In genomic region chr5:35531586-35531985, GRCm38 (mm10) we compare ENCODE assay signal across 7 mouse cellular contexts. TPM values are rescaled to one million over a fixed set of nuclear protein-coding genes. Genes with fewer than 3 reads are reported as not detected.
DNase-seq lines count a peak whose midpoint lies in the region; ATAC-seq and TF ChIP-seq lines count a peak whose summit lies in the region.

No protein-coding gene starts in this region.

- DNase-seq in ovary, postnatal 36 days (ENCODE audit: low spot score) = peak; percentile 53
- DNase-seq in ovary, adult 18-20 months (ENCODE audit: low spot score) = no peak
- peak; percentile 63 for DNase-seq in embryo, embryonic 10.5 days (ENCODE audit: low spot score)
- peak; percentile 63 for DNase-seq in limb, embryonic 14.5 days (ENCODE audit: low spot score)
- DNase-seq in stomach, postnatal 0 days (ENCODE audit: low spot score) = peak; percentile 78
- no peak for DNase-seq in frontal cortex, adult 2 months (ENCODE audit: extremely low spot score in 1 of 2, low spot score in 1 of 2)
- no peak for DNase-seq in layer of hippocampus, adult 8-10 months (ENCODE audit: low spot score in 2 of 2)

- no peak overlapping the region for H3K4me2 ChIP-seq in limb, embryonic 14.5 days (replicated peaks; ENCODE audit: low read depth, low read length, severe bottlenecking)
- no peak overlapping the region for H3K4me2 ChIP-seq in stomach, postnatal 0 days (replicated peaks; ENCODE audit: low read depth)

- H3K9me3 ChIP-seq in limb, embryonic 14.5 days (ENCODE audit: control insufficient read depth, low read length) = no peaks in the 10 kb centered on the region
- H3K9me3 ChIP-seq in stomach, postnatal 0 days (ENCODE audit: control insufficient read depth, low read length) = no peaks in the 10 kb centered on the region

- H3K27me3 ChIP-seq in limb, embryonic 14.5 days (ENCODE audit: control insufficient read depth, insufficient read depth, low read length) = no peaks in the 10 kb centered on the region
- H3K27me3 ChIP-seq in stomach, postnatal 0 days (ENCODE audit: control insufficient read depth, insufficient read depth, low read length) = no peaks in the 10 kb centered on the region

- H3K9ac ChIP-seq in limb, embryonic 14.5 days (ENCODE audit: low read depth, low read length, severe bottlenecking) = no peak overlapping the region
- no peak overlapping the region for H3K9ac ChIP-seq in stomach, postnatal 0 days (ENCODE audit: low read length)

- H3K27ac ChIP-seq in limb, embryonic 14.5 days (replicated peaks; ENCODE audit: low read depth, low read length) = no peak overlapping the region
- H3K27ac ChIP-seq in stomach, postnatal 0 days (replicated peaks) = no peak overlapping the region

- H3K36me3 ChIP-seq in limb, embryonic 14.5 days (ENCODE audit: control insufficient read depth, insufficient read depth, low read length) = no peaks in the 10 kb centered on the region
- H3K36me3 ChIP-seq in stomach, postnatal 0 days (ENCODE audit: control insufficient read depth, insufficient read depth, low read length) = no peaks in the 10 kb centered on the region

- no peak for TF ChIP-seq EP300 in stomach, postnatal 0 days (optimal IDR thresholded peaks at IDR 0.05)

- no peak for TF ChIP-seq POLR2A in limb, embryonic 14.5 days (IDR thresholded peaks at IDR 0.05; ENCODE audit: borderline replicate concordance, extremely low read depth, insufficient read depth, insufficient read length)

- H3K4me3 ChIP-seq in limb, embryonic 14.5 days (replicated peaks; ENCODE audit: low read length) = no peak overlapping the region
- no peak overlapping the region for H3K4me3 ChIP-seq in stomach, postnatal 0 days (ENCODE audit: low read depth, low read length)

- WGBS in limb, embryonic 14.5 days = 9% methylated on average over 10 of the region's 10 CpGs
- WGBS in stomach, postnatal 0 days = 11% methylated on average over 10 of the region's 10 CpGs

- ATAC-seq in limb, embryonic 14.5 days (ENCODE audit: low FRiP score, low read depth) = peak; percentile 44; the same call in 1 of the 2 replicates
- ATAC-seq in stomach, postnatal 0 days (ENCODE audit: low FRiP score, low TSS enrichment) = peak; percentile 60

- no peaks in the 10 kb centered on the region for H3K4me1 ChIP-seq in limb, embryonic 14.5 days (ENCODE audit: control insufficient read depth, insufficient read depth, low read length)
- H3K4me1 ChIP-seq in stomach, postnatal 0 days (replicated peaks; ENCODE audit: control insufficient read depth, insufficient read depth) = no peaks in the 10 kb centered on the region

- TF ChIP-seq CTCF in stomach, postnatal 0 days (IDR thresholded peaks at IDR 0.05; ENCODE audit: low read depth) = no peak

RNA-seq across cellular contexts. Expression of gene Cpz, which starts 6.1 kb away (rescaled TPM):
- polyA plus RNA-seq in limb, embryonic 14.5 days (2012; rRNA removed) = 9.9 and 10.1 TPM in 2 replicates
- 5.6 and 7.8 TPM in 2 replicates for polyA plus RNA-seq in limb, embryonic 14.5 days (2014; fragmentation: Nextera tagmentation; extraction: Ambion mirVana)
- 10.5 and 11.0 TPM in 2 replicates for polyA plus RNA-seq in stomach, postnatal 0 days (2015; fragmentation: Nextera tagmentation; extraction: Ambion mirVana)
- 0.42 and 0.64 TPM in 2 replicates for polyA plus RNA-seq in frontal cortex, adult 2 months (2012; rRNA removed)
- total RNA-seq in layer of hippocampus, adult 8-10 months (2022) = under 1 TPM in 1 of 4 experiments, not detected in 3; 0.47 TPM

RNA-seq across cellular contexts. Expression of gene Trmt44, which starts 43.3 kb away (rescaled TPM):
- polyA plus RNA-seq in limb, embryonic 14.5 days (2012; rRNA removed) = 7.5 and 8.3 TPM in 2 replicates
- polyA plus RNA-seq in limb, embryonic 14.5 days (2014; fragmentation: Nextera tagmentation; extraction: Ambion mirVana) = 7.6 and 8.5 TPM in 2 replicates
- polyA plus RNA-seq in stomach, postnatal 0 days (2015; fragmentation: Nextera tagmentation; extraction: Ambion mirVana) = 2.9 and 3.2 TPM in 2 replicates
- polyA plus RNA-seq in frontal cortex, adult 2 months (2012; rRNA removed) = 5.5 and 6.8 TPM in 2 replicates
- 10 to 100 TPM in 1 of 4 experiments, 1 to 10 TPM in 3; 7.6 to 12.4 (median 8.7) TPM for total RNA-seq in layer of hippocampus, adult 8-10 months (2022)

RNA-seq across cellular contexts. Expression of gene Acox3, which starts 51.3 kb away (rescaled TPM):
- polyA plus RNA-seq in limb, embryonic 14.5 days (2012; rRNA removed) = 31.1 and 31.3 TPM in 2 replicates
- polyA plus RNA-seq in limb, embryonic 14.5 days (2014; fragmentation: Nextera tagmentation; extraction: Ambion mirVana) = 14.2 and 15.0 TPM in 2 replicates
- 9.0 and 9.6 TPM in 2 replicates for polyA plus RNA-seq in stomach, postnatal 0 days (2015; fragmentation: Nextera tagmentation; extraction: Ambion mirVana)
- 28.0 and 29.4 TPM in 2 replicates for polyA plus RNA-seq in frontal cortex, adult 2 months (2012; rRNA removed)
- total RNA-seq in layer of hippocampus, adult 8-10 months (2022) = 10 to 100 TPM; 29.6 to 50.2 (median 41.7) TPM

Comparison
In these comparisons a context has a peak if more than half of its experiments do, and no peak if none do; other contexts are left out.
1. DNase-seq: peak in ovary, postnatal 36 days (single experiment), embryo, embryonic 10.5 days (single experiment), limb, embryonic 14.5 days (single experiment) and stomach, postnatal 0 days (single experiment); none in ovary, adult 18-20 months (single experiment), frontal cortex, adult 2 months (0 of 2) and layer of hippocampus, adult 8-10 months (0 of 2).